Mouse (Mus musculus): ENCODE results near the gene Cdk18.
A peak's percentile ranks its signal among the peaks of the same experiment; 100 is the strongest.

DNA sequence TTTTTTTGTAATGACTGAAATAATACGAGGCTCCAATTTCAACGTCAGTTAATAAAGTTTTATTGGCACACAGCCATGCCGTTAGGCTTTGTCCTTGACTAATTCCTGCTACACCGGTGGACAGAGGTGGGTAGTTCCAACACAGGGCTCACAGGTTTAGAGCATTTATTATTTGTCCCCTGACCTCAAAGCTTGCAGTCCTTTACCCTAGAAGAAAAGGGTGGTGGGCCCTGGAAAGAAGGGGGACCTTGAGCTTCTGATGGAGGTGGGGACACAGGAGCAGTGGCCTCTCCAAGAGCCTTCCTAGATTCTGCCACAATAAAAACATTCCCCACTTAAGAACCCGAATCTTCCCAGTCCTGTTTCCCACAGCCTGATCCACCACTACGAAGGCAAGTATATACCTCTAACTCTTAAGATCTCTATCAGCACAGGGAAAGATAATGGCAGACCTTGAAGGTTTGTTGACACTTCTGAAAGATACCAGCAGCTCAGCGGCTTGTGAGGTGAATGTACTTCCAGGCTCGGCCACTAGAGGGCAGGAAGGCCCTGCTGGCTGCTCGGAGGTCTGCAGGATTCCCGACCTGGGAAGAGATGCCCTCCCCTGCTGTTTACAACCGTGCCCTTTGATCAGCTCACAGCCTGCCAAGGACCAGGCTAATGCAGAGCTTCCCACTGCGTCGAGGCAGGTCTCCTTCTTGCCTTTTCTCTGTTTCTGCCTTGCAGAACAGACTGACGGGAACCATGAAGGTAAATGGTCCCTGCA lies 17.7 kb upstream of the Cdk18 start:
- TF ChIP-seq EP300 (IDR thresholded peaks at IDR 0.05; ENCODE audit: low read depth), result no peak
- peak; percentile 97 for TF ChIP-seq CTCF (IDR thresholded peaks at IDR 0.05; ENCODE audit: low read depth)

Measured in heart, postnatal 0 days (tissue).